Comparison of ENCODE assay signal across 33 mouse cellular contexts in genomic region chr3:95887596-95887995, GRCm38 (mm10). TPM values are rescaled to one million over a fixed set of nuclear protein-coding genes. Genes with fewer than 3 reads are reported as not detected.
DNase-seq lines count a peak whose midpoint lies in the region; ATAC-seq and TF ChIP-seq lines count a peak whose summit lies in the region.
"Had no signal": no experiment of that assay in that cellular context is flagged by ENCODE, and none has a peak within 500 bp of the region (broad histone marks: within the 10 kb centered on the region; RNA-seq: fewer than 3 reads in every experiment).

No protein-coding gene starts in this region.

- TF ChIP-seq CTCF in lung, adult 2 months (IDR thresholded peaks at IDR 0.05; ENCODE audit: insufficient read depth, low read length): no peak
- TF ChIP-seq CTCF in forebrain, postnatal 0 days (IDR thresholded peaks at IDR 0.05; ENCODE audit: low read depth): no peak

- H3K27me3 ChIP-seq in intestine, embryonic 15.5 days (replicated peaks): no peaks in the 10 kb centered on the region
- H3K27me3 ChIP-seq in intestine, embryonic 16.5 days (replicated peaks; ENCODE audit: control insufficient read depth, insufficient read depth, low read length): no peaks in the 10 kb centered on the region
- H3K27me3 ChIP-seq in forebrain, postnatal 0 days (ENCODE audit: insufficient read depth, low read length): no peaks in the 10 kb centered on the region
- H3K27me3 ChIP-seq: CH12.LX; embryonic facial prominence, embryonic 13.5 days; heart, embryonic 15.5 days; limb, embryonic 15.5 days had no signal

- H3K27ac ChIP-seq in intestine, embryonic 15.5 days: no peak overlapping the region
- H3K27ac ChIP-seq in intestine, embryonic 16.5 days (ENCODE audit: low read length): no peak overlapping the region
- no peak overlapping the region for H3K27ac ChIP-seq in forebrain, postnatal 0 days (ENCODE audit: low read depth, low read length)
- H3K27ac ChIP-seq: embryonic facial prominence, embryonic 13.5 days; heart, embryonic 10.5 days; heart, embryonic 15.5 days; limb, embryonic 15.5 days; stomach, postnatal 0 days had no signal

- TF ChIP-seq POLR2A in lung, adult 2 months (IDR thresholded peaks at IDR 0.05; ENCODE audit: borderline replicate concordance, extremely low read depth, low read depth, low read length): peak; percentile 41; the same call in 1 of the 2 replicates

- ATAC-seq in intestine, embryonic 15.5 days: 0 out of 2 replicates have a peak, but pooled peaks have one; percentile 27
- ATAC-seq in intestine, embryonic 16.5 days: no peak; the same call in 1 of the 2 replicates
- ATAC-seq in forebrain, postnatal 0 days: no peak
- ATAC-seq: activated CD4-positive, CD25-positive, alpha-beta regulatory T cell, adult 4 months; hindbrain, embryonic 16.5 days; lung, postnatal 0 days had no signal

- no peak for DNase-seq in lung, adult 2 months
- no peak for DNase-seq in lung, postnatal 36 days
- peak; percentile 67 to 81 for DNase-seq in kidney, postnatal 25 days
- no peak for DNase-seq in spleen, postnatal 10 days (ENCODE audit: low spot score in 2 of 2)
- no peak for DNase-seq in gastrocnemius, adult 18-20 months (ENCODE audit: low spot score)
- DNase-seq in forebrain, postnatal 0 days: no peak
- DNase-seq: adrenal gland, adult 2 months; adrenal gland, postnatal 36 days; cerebellum, adult 18-20 months; cerebellum, postnatal 10 days; gastrocnemius, postnatal 14 days; layer of hippocampus, postnatal 36 days; left cerebral cortex, postnatal 4 days; midbrain, embryonic 14.5 days; thymus, adult 18-20 months; thymus, postnatal 25 days had no signal

- H3K36me3 ChIP-seq in intestine, embryonic 15.5 days: no peaks in the 10 kb centered on the region
- no peaks in the 10 kb centered on the region for H3K36me3 ChIP-seq in intestine, embryonic 16.5 days (ENCODE audit: control insufficient read depth, insufficient read depth, low read length)
- H3K36me3 ChIP-seq in forebrain, postnatal 0 days (ENCODE audit: insufficient read depth): no peaks in the 10 kb centered on the region
- H3K36me3 ChIP-seq: embryonic facial prominence, embryonic 13.5 days; limb, embryonic 15.5 days had no signal

- H3K9ac ChIP-seq in intestine, embryonic 15.5 days: no peak overlapping the region
- H3K9ac ChIP-seq in intestine, embryonic 16.5 days (ENCODE audit: low read depth, low read length): no peak overlapping the region
- no peak overlapping the region for H3K9ac ChIP-seq in forebrain, postnatal 0 days
- H3K9ac ChIP-seq: embryonic facial prominence, embryonic 13.5 days; heart, embryonic 15.5 days; limb, embryonic 15.5 days had no signal

- 63% methylated on average over 4 of the region's 4 CpGs for WGBS in intestine, embryonic 15.5 days
- 74% methylated on average over 4 of the region's 4 CpGs for WGBS in intestine, embryonic 16.5 days
- WGBS in lung, adult 2 months: 59% methylated on average over 4 of the region's 4 CpGs
- WGBS in forebrain, postnatal 0 days: 85% methylated on average over 4 of the region's 4 CpGs

- no peak overlapping the region for H3K4me3 ChIP-seq in intestine, embryonic 15.5 days (replicated peaks)
- H3K4me3 ChIP-seq in intestine, embryonic 16.5 days (ENCODE audit: low read length): no peak overlapping the region
- H3K4me3 ChIP-seq in lung, adult 2 months (replicated peaks; ENCODE audit: extremely low read depth, low read depth, low read length): no peak overlapping the region
- no peak overlapping the region for H3K4me3 ChIP-seq in forebrain, postnatal 0 days (ENCODE audit: low read depth, low read length)
- H3K4me3 ChIP-seq: embryonic facial prominence, embryonic 13.5 days; erythroblast, embryonic 14.5 days; heart, embryonic 10.5 days; heart, embryonic 15.5 days; limb, embryonic 15.5 days had no signal

- no peaks in the 10 kb centered on the region for H3K9me3 ChIP-seq in intestine, embryonic 15.5 days
- H3K9me3 ChIP-seq in intestine, embryonic 16.5 days (ENCODE audit: control insufficient read depth, low read length): no peaks in the 10 kb centered on the region
- H3K9me3 ChIP-seq in forebrain, postnatal 0 days (ENCODE audit: low read length): no peaks in the 10 kb centered on the region
- H3K9me3 ChIP-seq: embryonic facial prominence, embryonic 13.5 days; heart, embryonic 10.5 days; heart, embryonic 15.5 days; limb, embryonic 15.5 days had no signal

- no peak overlapping the region for H3K4me2 ChIP-seq in intestine, embryonic 15.5 days (replicated peaks)
- no peak overlapping the region for H3K4me2 ChIP-seq in intestine, embryonic 16.5 days (ENCODE audit: low read depth, low read length)
- H3K4me2 ChIP-seq in forebrain, postnatal 0 days (ENCODE audit: low read depth): no peak overlapping the region
- H3K4me2 ChIP-seq: embryonic facial prominence, embryonic 13.5 days; heart, embryonic 15.5 days; limb, embryonic 15.5 days had no signal

- H3K4me1 ChIP-seq in intestine, embryonic 15.5 days (replicated peaks): peaks cover 17% of the 10 kb centered on the region
- peaks cover 19% of the 10 kb centered on the region for H3K4me1 ChIP-seq in intestine, embryonic 16.5 days (ENCODE audit: control insufficient read depth, insufficient read depth, low read length)
- H3K4me1 ChIP-seq in lung, adult 2 months (ENCODE audit: control insufficient read depth, insufficient read depth, low read length): no peaks in the 10 kb centered on the region; the same call in 1 of the 2 replicates
- no peaks in the 10 kb centered on the region; the same call in 1 of the 2 replicates for H3K4me1 ChIP-seq in forebrain, postnatal 0 days (ENCODE audit: insufficient read depth)

RNA-seq across cellular contexts. Expression of gene BC028528, which starts 4.2 kb away (rescaled TPM):
- 21.3 and 22.9 TPM in 2 replicates for polyA plus RNA-seq in intestine, embryonic 15.5 days (2015; fragmentation: Nextera tagmentation; extraction: Ambion mirVana)
- 18.4 and 19.8 TPM in 2 replicates for polyA plus RNA-seq in intestine, embryonic 16.5 days (2015; fragmentation: Nextera tagmentation; extraction: Ambion mirVana)
- polyA plus RNA-seq in lung, adult 2 months (2012; rRNA removed): 81.5 and 113 TPM in 2 replicates
- 1 to 10 TPM; 1.7 to 2.2 TPM for total RNA-seq in gastrocnemius, adult 18-20 months (2021)
- total RNA-seq in forebrain, postnatal 0 days (2014; rRNA removed): 5.7 and 9.9 TPM in 2 replicates
- polyA plus RNA-seq in forebrain, postnatal 0 days (2015; fragmentation: Nextera tagmentation; extraction: Ambion mirVana): 14.9 and 18.4 TPM in 2 replicates
- polyA plus RNA-seq: erythroblast, embryonic 14.5 days had no signal

RNA-seq across cellular contexts. Expression of gene Ciart, which starts 5.5 kb away (rescaled TPM):
- polyA plus RNA-seq in intestine, embryonic 15.5 days (2015; fragmentation: Nextera tagmentation; extraction: Ambion mirVana): 5.6 and 5.8 TPM in 2 replicates
- 6.4 and 7.6 TPM in 2 replicates for polyA plus RNA-seq in intestine, embryonic 16.5 days (2015; fragmentation: Nextera tagmentation; extraction: Ambion mirVana)
- polyA plus RNA-seq in lung, adult 2 months (2012; rRNA removed): 26.1 and 29.3 TPM in 2 replicates
- total RNA-seq in gastrocnemius, adult 18-20 months (2021): 1 to 10 TPM; 3.5 to 6.3 TPM
- 3.4 and 5.9 TPM in 2 replicates for total RNA-seq in forebrain, postnatal 0 days (2014; rRNA removed)
- 8.2 and 11.2 TPM in 2 replicates for polyA plus RNA-seq in forebrain, postnatal 0 days (2015; fragmentation: Nextera tagmentation; extraction: Ambion mirVana)

RNA-seq across cellular contexts. Expression of gene Aph1a, which starts 6.2 kb away (rescaled TPM):
- polyA plus RNA-seq in intestine, embryonic 15.5 days (2015; fragmentation: Nextera tagmentation; extraction: Ambion mirVana): 38.3 and 38.8 TPM in 2 replicates
- 47.7 and 55.6 TPM in 2 replicates for polyA plus RNA-seq in intestine, embryonic 16.5 days (2015; fragmentation: Nextera tagmentation; extraction: Ambion mirVana)
- polyA plus RNA-seq in lung, adult 2 months (2012; rRNA removed): 159 and 160 TPM in 2 replicates
- total RNA-seq in gastrocnemius, adult 18-20 months (2021): 10 to 100 TPM; 41.0 to 50.4 TPM
- total RNA-seq in forebrain, postnatal 0 days (2014; rRNA removed): 59.3 and 77.2 TPM in 2 replicates
- 44.3 and 46.0 TPM in 2 replicates for polyA plus RNA-seq in forebrain, postnatal 0 days (2015; fragmentation: Nextera tagmentation; extraction: Ambion mirVana)

RNA-seq across cellular contexts. Expression of gene Mrps21, which starts 16.3 kb away (rescaled TPM):
- polyA plus RNA-seq in intestine, embryonic 15.5 days (2015; fragmentation: Nextera tagmentation; extraction: Ambion mirVana): 346 and 351 TPM in 2 replicates
- 357 and 360 TPM in 2 replicates for polyA plus RNA-seq in intestine, embryonic 16.5 days (2015; fragmentation: Nextera tagmentation; extraction: Ambion mirVana)
- polyA plus RNA-seq in lung, adult 2 months (2012; rRNA removed): 37.7 and 69.0 TPM in 2 replicates
- total RNA-seq in gastrocnemius, adult 18-20 months (2021): 100 to 1,000 TPM; 317 to 349 TPM
- 113 and 193 TPM in 2 replicates for total RNA-seq in forebrain, postnatal 0 days (2014; rRNA removed)
- polyA plus RNA-seq in forebrain, postnatal 0 days (2015; fragmentation: Nextera tagmentation; extraction: Ambion mirVana): 251 and 296 TPM in 2 replicates

RNA-seq across cellular contexts. Expression of gene Car14, which starts 16.9 kb away (rescaled TPM):
- polyA plus RNA-seq in intestine, embryonic 15.5 days (2015; fragmentation: Nextera tagmentation; extraction: Ambion mirVana): 1.5 and 1.9 TPM in 2 replicates
- polyA plus RNA-seq in intestine, embryonic 16.5 days (2015; fragmentation: Nextera tagmentation; extraction: Ambion mirVana): 0.76 and 1.1 TPM in 2 replicates
- 28.8 and 36.1 TPM in 2 replicates for polyA plus RNA-seq in lung, adult 2 months (2012; rRNA removed)
- total RNA-seq in gastrocnemius, adult 18-20 months (2021): 10 to 100 TPM; 54.2 to 76.9 TPM
- 5.0 and 9.4 TPM in 2 replicates for total RNA-seq in forebrain, postnatal 0 days (2014; rRNA removed)
- polyA plus RNA-seq in forebrain, postnatal 0 days (2015; fragmentation: Nextera tagmentation; extraction: Ambion mirVana): 11.2 and 12.8 TPM in 2 replicates
- total RNA-seq: common myeloid progenitor, adult 5-6 weeks; granulocyte monocyte progenitor cell, adult 5-6 weeks; monocyte, adult 5-6 weeks had no signal
- polyA plus RNA-seq: activated CD4-positive, CD25-positive, alpha-beta regulatory T cell, adult 4 months; C2C12; erythroblast, embryonic 14.5 days; macrophage had no signal

Comparison
In these comparisons a context has a peak if more than half of its experiments do, and no peak if none do; other contexts are left out.
1. DNase-seq: peak in kidney, postnatal 25 days (2 of 2); none in lung, adult 2 months (single experiment), lung, postnatal 36 days (single experiment), spleen, postnatal 10 days (0 of 2), gastrocnemius, adult 18-20 months (single experiment) and forebrain, postnatal 0 days (single experiment).